Comparison of ENCODE assay signal across 17 mouse cellular contexts in genomic region chr16:25758108-25758507, GRCm38 (mm10).
DNase-seq lines count a peak whose midpoint lies in the region; ATAC-seq and TF ChIP-seq lines count a peak whose summit lies in the region.
"Had no signal": no experiment of that assay in that cellular context is flagged by ENCODE, and none has a peak within 500 bp of the region (broad histone marks: within the 10 kb centered on the region; RNA-seq: fewer than 3 reads in every experiment).

No protein-coding gene starts in this region.

- ATAC-seq in kidney, embryonic 16.5 days (ENCODE audit: low FRiP score, low TSS enrichment), result peak; percentile 59; the same call in 1 of the 2 replicates
- peak; percentile 81; the same call in 1 of the 2 replicates for ATAC-seq in stomach, embryonic 16.5 days (ENCODE audit: insufficient read depth, low FRiP score)
- ATAC-seq in hindbrain, embryonic 14.5 days (ENCODE audit: low FRiP score), result no peak
- ATAC-seq: midbrain, embryonic 13.5 days had no signal

- TF ChIP-seq POLR2A in kidney, adult 2 months (IDR thresholded peaks at IDR 0.05; ENCODE audit: low read depth, low read length), result no peak

- H3K4me3 ChIP-seq in kidney, adult 2 months (ENCODE audit: insufficient read depth, low read depth, low read length), result no peak overlapping the region
- no peak overlapping the region for H3K4me3 ChIP-seq in kidney, embryonic 16.5 days (ENCODE audit: low read length)
- no peak overlapping the region for H3K4me3 ChIP-seq in stomach, embryonic 16.5 days (replicated peaks; ENCODE audit: low read length)
- H3K4me3 ChIP-seq in hindbrain, embryonic 14.5 days (replicated peaks; ENCODE audit: low read length), result no peak overlapping the region
- H3K4me3 ChIP-seq: gastrocnemius, adult 2 months; heart, embryonic 15.5 days; hindbrain, embryonic 10.5 days; midbrain, embryonic 13.5 days; neural tube, embryonic 15.5 days had no signal

- no peak overlapping the region for H3K4me2 ChIP-seq in kidney, embryonic 16.5 days (replicated peaks; ENCODE audit: low read depth, low read length)
- H3K4me2 ChIP-seq in stomach, embryonic 16.5 days (ENCODE audit: low read depth, low read length), result no peak overlapping the region
- H3K4me2 ChIP-seq in hindbrain, embryonic 14.5 days (replicated peaks), result no peak overlapping the region
- H3K4me2 ChIP-seq: heart, embryonic 15.5 days; midbrain, embryonic 13.5 days; neural tube, embryonic 15.5 days had no signal

- WGBS in kidney, adult 2 months, result 58% methylated on average over 2 of the region's 2 CpGs
- WGBS in kidney, embryonic 16.5 days, result 70% methylated on average over 2 of the region's 2 CpGs
- WGBS in stomach, embryonic 16.5 days, result 70% methylated on average over 2 of the region's 2 CpGs
- WGBS in hindbrain, embryonic 14.5 days, result 84% methylated on average over 2 of the region's 2 CpGs

- H3K36me3 ChIP-seq in kidney, adult 2 months (ENCODE audit: control insufficient read depth, insufficient read depth, low read length), result no peaks in the 10 kb centered on the region
- no peaks in the 10 kb centered on the region for H3K36me3 ChIP-seq in kidney, embryonic 16.5 days (ENCODE audit: insufficient read depth, low read length)
- no peaks in the 10 kb centered on the region for H3K36me3 ChIP-seq in stomach, embryonic 16.5 days (ENCODE audit: control insufficient read depth, insufficient read depth, low read length)
- no peaks in the 10 kb centered on the region for H3K36me3 ChIP-seq in hindbrain, embryonic 14.5 days (replicated peaks; ENCODE audit: control insufficient read depth, insufficient read depth)
- H3K36me3 ChIP-seq: heart, embryonic 15.5 days; hindbrain, embryonic 10.5 days; midbrain, embryonic 13.5 days; neural tube, embryonic 15.5 days had no signal

- DNase-seq in kidney, adult 2 months, result peak; percentile 43
- no peak for DNase-seq in kidney, adult 18-20 months
- DNase-seq in adipocyte (ENCODE audit: low spot score), result peak; percentile 28
- no peak for DNase-seq in right cerebral cortex, adult 2 months (ENCODE audit: low spot score in 2 of 2)
- no peak for DNase-seq in hindbrain, embryonic 14.5 days (ENCODE audit: low spot score)
- DNase-seq: adrenal gland, postnatal 10 days; cerebellum, adult 11-12 months; cerebellum, postnatal 36 days; gastrocnemius, adult 2 months; heart, adult 11 months; layer of hippocampus, adult 9-11 months had no signal

- no peaks in the 10 kb centered on the region for H3K9me3 ChIP-seq in kidney, embryonic 16.5 days (ENCODE audit: low read length)
- H3K9me3 ChIP-seq in stomach, embryonic 16.5 days (replicated peaks; ENCODE audit: control insufficient read depth, low read length), result no peaks in the 10 kb centered on the region
- H3K9me3 ChIP-seq in hindbrain, embryonic 14.5 days (ENCODE audit: control insufficient read depth, low read length), result no peaks in the 10 kb centered on the region
- H3K9me3 ChIP-seq: heart, embryonic 15.5 days; hindbrain, embryonic 10.5 days; midbrain, embryonic 13.5 days; neural tube, embryonic 15.5 days had no signal

- no peak overlapping the region for H3K9ac ChIP-seq in kidney, embryonic 16.5 days (replicated peaks; ENCODE audit: low read length)
- no peak overlapping the region for H3K9ac ChIP-seq in stomach, embryonic 16.5 days (ENCODE audit: low read length)
- H3K9ac ChIP-seq in hindbrain, embryonic 14.5 days, result no peak overlapping the region
- H3K9ac ChIP-seq: heart, embryonic 15.5 days; midbrain, embryonic 13.5 days; neural tube, embryonic 15.5 days had no signal

- no peak for TF ChIP-seq CTCF in kidney, adult 2 months (conservative IDR thresholded peaks at IDR 0.05; ENCODE audit: insufficient read depth, insufficient read length, low read depth, low read length)

- H3K27me3 ChIP-seq in kidney, adult 2 months (replicated peaks; ENCODE audit: control insufficient read depth, insufficient read depth, low read length), result no peaks in the 10 kb centered on the region
- H3K27me3 ChIP-seq in kidney, embryonic 16.5 days (ENCODE audit: insufficient read depth, low read length), result no peaks in the 10 kb centered on the region
- no peaks in the 10 kb centered on the region for H3K27me3 ChIP-seq in stomach, embryonic 16.5 days (ENCODE audit: control insufficient read depth, insufficient read depth, low read length)
- no peaks in the 10 kb centered on the region for H3K27me3 ChIP-seq in hindbrain, embryonic 14.5 days (ENCODE audit: control insufficient read depth, insufficient read depth, low read length)
- H3K27me3 ChIP-seq: heart, embryonic 15.5 days; midbrain, embryonic 13.5 days; neural tube, embryonic 15.5 days had no signal

- no peaks in the 10 kb centered on the region for H3K4me1 ChIP-seq in kidney, adult 2 months (ENCODE audit: control insufficient read depth, insufficient read depth, low read length)
- H3K4me1 ChIP-seq in kidney, embryonic 16.5 days (ENCODE audit: insufficient read depth, low read length), result no peaks in the 10 kb centered on the region
- H3K4me1 ChIP-seq in stomach, embryonic 16.5 days (ENCODE audit: control insufficient read depth, insufficient read depth, low read length), result no peaks in the 10 kb centered on the region
- no peaks in the 10 kb centered on the region for H3K4me1 ChIP-seq in hindbrain, embryonic 14.5 days (replicated peaks; ENCODE audit: control insufficient read depth, insufficient read depth, low read length)
- H3K4me1 ChIP-seq: heart, embryonic 15.5 days; hindbrain, embryonic 10.5 days; midbrain, embryonic 13.5 days; neural tube, embryonic 15.5 days had no signal

- no peak overlapping the region for H3K27ac ChIP-seq in kidney, adult 2 months (ENCODE audit: insufficient read depth, low read depth, low read length)
- H3K27ac ChIP-seq in kidney, embryonic 16.5 days (ENCODE audit: low read length), result no peak overlapping the region
- no peak overlapping the region for H3K27ac ChIP-seq in stomach, embryonic 16.5 days (ENCODE audit: low read length)
- no peak overlapping the region for H3K27ac ChIP-seq in hindbrain, embryonic 14.5 days
- H3K27ac ChIP-seq: gastrocnemius, adult 2 months; heart, embryonic 15.5 days; hindbrain, embryonic 10.5 days; midbrain, embryonic 13.5 days; neural tube, embryonic 15.5 days had no signal

Comparison
In these comparisons a context has a peak if more than half of its experiments do, and no peak if none do; other contexts are left out.
1. DNase-seq: peak in kidney, adult 2 months (single experiment) and adipocyte (single experiment); none in kidney, adult 18-20 months (single experiment), right cerebral cortex, adult 2 months (0 of 2) and hindbrain, embryonic 14.5 days (single experiment).